Mouse (Mus musculus): ENCODE measurements around the gene Rgcc.

The Rgcc gene

GRCm38 (mm10) chr14:79300641-79301350 is 649 bp downstream of the Rgcc start:
- peak; percentile 80 for DNase-seq (ENCODE audit: low read depth)

- peak; percentile 56 for DNase-seq (ENCODE audit: low read depth)
Observed at GRCm38 (mm10) chr14:79299796-79300195, 1.6 kb downstream of the Rgcc start.

DNA sequence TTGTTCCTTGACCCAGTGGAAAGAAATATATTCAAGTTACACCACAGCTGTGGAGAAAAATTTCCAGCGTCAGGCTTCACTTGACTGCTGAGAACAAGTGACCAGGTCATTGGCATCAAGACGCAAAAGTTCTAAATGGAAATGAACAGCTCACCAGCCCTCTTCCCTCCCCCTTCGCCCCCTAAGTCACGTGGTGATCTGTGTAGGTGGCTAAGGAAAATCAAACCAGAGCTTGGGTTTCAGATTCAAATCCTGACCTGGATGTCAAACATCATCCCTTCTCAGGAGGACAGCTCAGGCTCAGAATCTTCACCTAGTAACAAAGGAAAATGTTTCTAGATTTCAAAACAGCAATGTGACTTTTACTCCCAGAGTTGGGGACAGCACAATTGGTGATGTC is 2.2 kb downstream of the Rgcc start:
- peak; percentile 54 for DNase-seq (ENCODE audit: low read depth)

GRCm38 (mm10) chr14:79298314-79298992 is 3.0 kb downstream of the Rgcc start:
- peak; percentile 54 for DNase-seq (ENCODE audit: low read depth)

DNA sequence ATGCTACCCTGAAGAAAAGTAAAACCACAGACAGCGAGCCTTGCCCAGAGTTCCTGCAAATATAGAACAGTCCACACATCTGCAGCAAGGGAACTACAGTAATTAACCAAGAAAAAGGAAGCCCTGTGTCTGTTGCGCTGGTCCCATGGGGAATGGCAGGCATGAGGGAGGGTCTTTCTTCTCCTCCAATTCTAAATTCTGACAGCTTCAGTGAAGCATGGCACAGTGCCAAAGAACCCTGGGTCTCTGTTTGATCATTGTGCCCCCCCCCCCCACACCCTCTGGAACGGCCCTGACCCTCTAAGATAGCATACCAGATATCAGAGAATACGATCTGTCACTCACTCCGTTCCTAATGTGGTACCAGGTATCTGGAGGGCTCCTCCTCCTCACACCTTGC is 4.6 kb downstream of the Rgcc start:
- peak; percentile 47 for DNase-seq (ENCODE audit: low read depth)

DNA sequence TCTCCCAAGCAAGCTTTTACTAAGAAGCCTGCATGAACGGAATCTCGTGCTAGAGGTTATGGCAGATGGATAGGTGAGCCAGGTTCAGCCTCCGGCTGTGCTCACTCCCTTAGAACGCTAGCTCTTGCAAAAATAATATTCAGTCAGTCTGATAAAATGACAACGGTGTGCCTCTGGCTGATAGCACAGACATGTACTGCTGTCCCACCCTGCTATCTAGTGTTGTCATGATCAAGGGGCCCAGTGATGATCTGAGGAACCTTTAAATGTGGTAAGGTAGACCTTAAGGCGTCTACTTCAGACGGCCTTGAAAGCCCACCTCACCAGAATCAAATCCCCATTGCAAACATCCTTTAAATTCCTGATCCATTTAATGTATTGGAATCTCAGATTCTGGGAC is 5.2 kb downstream of the Rgcc start:
- DNase-seq (ENCODE audit: low read depth), result peak; percentile 57

DNA sequence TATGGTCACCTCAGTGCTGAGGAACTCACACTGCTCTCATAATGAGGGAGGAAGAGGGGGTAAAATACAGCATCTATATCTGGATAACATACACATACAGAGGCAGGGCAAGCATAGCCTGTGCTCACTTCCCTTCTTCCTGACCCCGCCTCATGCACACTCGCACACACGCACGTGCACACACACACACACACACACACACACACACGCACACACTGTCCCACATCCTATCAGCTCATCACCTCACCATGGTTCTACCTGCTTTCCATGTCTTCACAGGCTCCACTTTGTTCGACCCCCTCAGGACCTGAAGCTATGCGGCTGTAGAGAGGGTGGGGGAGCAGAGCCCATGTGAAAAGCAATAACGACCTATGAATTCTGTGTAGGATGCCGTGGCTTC is 5.9 kb downstream of the Rgcc start:
- peak; percentile 67 for DNase-seq (ENCODE audit: low read depth)

GRCm38 (mm10) chr14:79294950-79295349 is 6.5 kb downstream of the Rgcc start:
- DNase-seq (ENCODE audit: low read depth), result peak; percentile 34

GRCm38 (mm10) chr14:79294051-79294814 is 7.2 kb downstream of the Rgcc start:
- DNase-seq (ENCODE audit: low read depth), result peak; percentile 62

DNA sequence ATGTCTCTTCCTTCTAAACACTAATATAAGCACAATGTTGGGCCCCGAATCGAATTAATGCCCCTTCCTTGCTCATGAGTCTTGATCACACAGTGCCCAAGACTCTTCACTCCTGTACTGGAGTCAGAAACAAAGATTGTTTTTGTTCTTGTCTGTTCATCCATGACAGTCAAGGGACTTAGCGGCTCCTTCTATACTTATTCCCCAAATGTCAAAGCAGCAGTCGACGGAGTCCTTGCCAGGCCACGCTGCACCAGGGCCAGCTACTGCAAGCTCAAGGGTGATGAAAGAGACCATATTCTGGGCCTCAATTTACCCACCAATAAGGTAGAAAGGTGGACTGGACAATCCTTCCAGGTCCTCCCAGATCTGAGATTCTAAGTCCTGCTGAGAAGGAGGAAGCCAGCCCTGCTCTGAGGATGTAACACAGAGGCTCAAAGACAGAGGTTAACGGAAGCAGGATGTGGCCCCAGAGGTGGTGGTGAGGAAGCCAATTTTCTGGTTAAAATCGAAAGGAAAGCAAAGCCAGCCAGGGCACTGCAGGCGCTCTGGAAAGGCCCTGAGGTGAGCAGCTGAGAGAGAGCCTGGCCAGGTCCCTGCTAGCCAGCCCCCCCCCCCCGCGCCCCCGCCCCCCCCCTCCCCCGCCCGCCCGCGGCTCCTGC is 8.2 kb downstream of the Rgcc start:
- peak; percentile 88 for DNase-seq (ENCODE audit: low read depth)

GRCm38 (mm10) chr14:79291629-79292028 is 9.8 kb downstream of the Rgcc start:
- no peak for DNase-seq (ENCODE audit: low read depth)

DNA sequence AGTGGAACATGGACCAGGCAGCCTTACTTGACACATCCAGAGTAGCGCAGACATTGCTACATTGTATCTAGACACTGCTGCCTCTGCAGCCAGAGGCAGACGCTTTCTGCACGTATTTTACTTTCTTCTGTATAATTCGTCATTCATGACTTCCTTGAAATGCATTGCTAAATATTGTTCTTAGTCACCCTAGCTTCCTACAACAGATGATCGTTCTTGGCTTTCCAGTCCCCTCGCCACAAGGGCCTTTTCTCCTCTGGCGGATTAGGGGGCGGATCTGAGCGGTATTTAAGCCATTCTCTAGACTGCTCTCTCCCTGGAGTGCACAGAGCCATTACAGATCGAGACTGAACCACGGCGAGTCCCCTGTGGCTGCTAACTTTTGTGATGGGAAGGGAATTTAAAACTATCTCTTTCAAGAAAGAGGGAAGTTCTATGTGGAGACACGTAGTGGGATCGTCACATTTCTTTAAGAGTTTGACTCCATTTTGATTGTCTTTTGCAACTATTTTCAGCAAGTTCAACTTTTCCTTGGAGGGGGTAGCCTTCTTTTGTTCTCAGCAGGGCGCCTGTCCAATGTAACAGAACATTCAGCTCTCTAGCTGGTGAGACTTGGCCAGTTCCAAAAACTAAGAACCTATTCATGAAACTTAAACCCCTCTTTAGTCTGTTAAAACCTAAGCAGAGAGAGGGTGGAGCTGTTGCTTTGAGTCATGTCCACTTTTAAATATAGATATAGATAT is 10.6 kb downstream of the Rgcc start:
- peak; percentile 50 for DNase-seq (ENCODE audit: low read depth)

- DNase-seq (ENCODE audit: low read depth), result no peak
Observed at GRCm38 (mm10) chr14:79289909-79290308, 11.5 kb downstream of the Rgcc start.

DNA sequence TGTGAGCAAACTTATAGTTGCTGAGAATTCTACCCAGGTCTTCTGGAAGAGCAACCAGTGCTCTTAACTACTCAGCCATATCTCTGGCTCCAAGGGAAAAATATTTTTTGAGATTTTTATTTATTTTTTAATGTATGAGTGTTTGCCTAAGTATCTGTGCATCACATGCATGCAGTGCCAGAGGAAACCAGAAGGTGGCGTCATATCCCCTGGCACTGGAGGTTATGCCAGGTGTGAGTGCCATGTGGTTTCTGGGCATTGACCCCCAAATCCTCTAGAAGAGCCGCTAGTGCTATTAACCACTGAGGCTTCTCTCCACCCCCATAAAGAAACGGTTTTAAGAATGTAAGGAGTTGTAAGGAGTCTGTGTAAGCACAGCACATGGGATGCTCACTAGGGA is 13.2 kb downstream of the Rgcc start:
- peak; percentile 78 for DNase-seq (ENCODE audit: low read depth)

DNA sequence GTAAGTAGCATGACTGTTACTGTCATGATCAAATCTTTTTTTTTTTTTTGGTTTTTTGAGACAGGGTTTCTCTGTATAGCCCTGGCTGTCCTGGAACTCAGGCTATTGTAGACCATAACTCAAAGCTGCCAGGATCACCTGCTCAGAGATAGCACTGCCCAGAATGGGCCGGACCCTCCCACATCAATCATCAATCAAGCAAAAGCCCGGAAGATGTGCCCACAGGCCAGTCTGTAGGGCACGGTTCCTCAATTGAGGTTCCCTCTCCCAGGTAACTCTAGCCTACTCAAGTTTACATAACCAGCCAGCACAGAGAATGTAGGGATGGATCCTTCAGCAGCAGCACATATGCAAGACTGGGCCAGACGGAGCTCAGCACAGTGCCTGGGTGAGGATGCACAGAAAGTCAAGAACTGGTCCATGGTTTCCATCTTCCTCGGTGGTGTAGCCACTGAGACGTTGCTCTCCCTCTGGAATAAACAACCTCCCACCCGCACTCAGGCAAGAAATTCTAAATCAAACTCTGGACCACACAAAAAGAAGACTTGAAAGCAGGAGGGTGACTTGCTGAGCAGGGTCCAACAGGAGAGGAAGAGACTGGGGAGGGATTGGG is 14.1 kb downstream of the Rgcc start:
- DNase-seq (ENCODE audit: low read depth), result no peak

DNA sequence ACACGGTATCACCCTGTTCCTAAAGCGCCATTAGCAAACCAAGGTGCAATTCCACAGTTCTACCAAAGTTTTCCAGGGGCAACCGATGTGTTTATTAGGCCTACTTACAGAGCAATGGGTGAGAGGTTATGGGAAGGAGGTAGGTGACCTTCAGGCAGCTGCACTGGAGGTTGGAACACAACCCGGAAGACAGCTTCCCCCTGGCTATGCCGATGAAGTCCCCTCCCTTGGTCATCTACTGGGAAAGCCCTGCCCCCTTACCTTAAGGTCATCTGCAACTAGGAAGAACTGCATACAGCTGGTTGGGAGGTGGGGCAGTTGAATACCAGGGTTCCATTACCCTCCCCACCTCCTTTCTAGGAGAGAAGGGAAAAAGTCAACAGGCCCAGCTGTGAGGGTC is 15.9 kb downstream of the Rgcc start:
- DNase-seq (ENCODE audit: low read depth), result no peak

- no peak for DNase-seq (ENCODE audit: low read depth)
Observed at GRCm38 (mm10) chr14:79284616-79285015, 16.8 kb downstream of the Rgcc start.

- no peak for DNase-seq (ENCODE audit: low read depth)
Observed at GRCm38 (mm10) chr14:79283952-79284351, 17.5 kb downstream of the Rgcc start.

DNA sequence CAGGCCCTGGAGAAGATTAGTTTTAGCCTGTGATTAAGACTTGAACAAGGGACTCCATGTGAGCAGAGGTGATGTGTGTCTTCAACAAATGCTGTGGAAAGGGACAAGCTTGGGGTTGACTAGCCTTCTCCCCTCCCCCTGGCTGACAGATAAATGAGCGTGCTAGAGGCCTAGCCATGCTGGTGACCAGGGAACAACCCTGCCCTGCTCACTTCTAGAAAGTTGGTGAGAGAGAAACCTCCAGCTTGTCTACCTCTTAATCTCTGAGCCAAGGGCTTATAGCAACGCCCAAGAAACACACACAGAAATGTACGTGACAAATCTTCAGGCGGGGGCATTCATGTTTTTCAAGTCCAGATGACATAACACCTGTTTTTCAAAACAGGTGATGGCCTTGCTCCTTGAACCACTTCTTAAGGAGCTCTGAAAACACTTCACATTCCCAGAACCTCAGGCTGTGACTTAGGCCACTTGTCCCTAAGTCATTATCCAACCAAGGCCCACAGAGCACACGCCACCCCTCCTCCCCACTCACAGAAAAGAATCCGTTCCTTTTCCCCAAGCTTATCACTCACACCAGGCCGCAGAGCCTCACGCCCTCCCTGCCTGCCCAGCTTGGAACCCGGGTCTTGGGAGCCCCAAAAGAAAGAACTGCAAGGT is 19.4 kb downstream of the Rgcc start:
- no peak for DNase-seq (ENCODE audit: low read depth)

DNA sequence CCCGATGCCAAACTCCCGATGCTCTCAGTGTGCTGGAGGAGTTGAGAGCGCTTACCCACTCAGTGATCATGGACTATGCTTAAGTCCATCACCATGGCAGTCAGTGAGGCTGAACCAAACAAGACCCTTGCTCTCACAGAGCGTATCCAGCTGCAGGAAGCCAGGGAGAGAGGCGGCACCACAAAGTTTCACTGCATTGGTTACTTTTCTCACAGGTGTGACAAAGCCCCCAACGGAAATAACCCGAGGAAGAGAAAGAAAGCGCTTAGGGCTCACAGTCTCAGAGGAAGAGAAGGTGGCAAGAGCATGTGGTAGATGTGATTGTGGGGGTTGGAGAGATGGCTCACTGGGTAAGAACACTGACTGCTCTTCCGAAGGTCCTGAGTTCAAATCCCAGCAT is 21.0 kb downstream of the Rgcc start:
- peak; percentile 64 for DNase-seq (ENCODE audit: low read depth)

DNA sequence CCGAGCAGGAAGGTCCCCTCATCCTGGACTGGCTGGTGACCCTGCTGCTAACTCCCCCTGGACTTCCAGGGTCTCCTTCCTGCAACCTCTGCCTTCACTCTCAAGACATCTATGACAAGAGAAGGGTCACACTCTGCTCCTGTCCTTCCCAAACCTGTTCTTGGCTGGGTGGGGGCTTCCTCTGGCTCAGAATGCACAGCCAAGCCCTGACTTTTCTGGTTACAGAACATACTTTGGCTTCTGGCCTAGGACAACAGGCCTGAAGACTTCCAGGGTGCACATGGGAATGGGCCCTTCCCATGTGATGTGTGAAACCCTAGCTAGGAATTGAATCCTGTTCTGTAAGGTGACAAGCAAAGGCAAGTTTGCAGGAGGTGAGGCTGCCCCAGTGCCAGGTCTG is 22.0 kb downstream of the Rgcc start:
- no peak for DNase-seq (ENCODE audit: low read depth)
